Mouse (Mus musculus): ENCODE measurements at regions not wholly inside any gene's neighbourhood (a gene's known extent, or its start where the extent isn't known, plus 50 kb on each side); places are given as distances from the start of the nearest gene placed in this dataset.

DNA sequence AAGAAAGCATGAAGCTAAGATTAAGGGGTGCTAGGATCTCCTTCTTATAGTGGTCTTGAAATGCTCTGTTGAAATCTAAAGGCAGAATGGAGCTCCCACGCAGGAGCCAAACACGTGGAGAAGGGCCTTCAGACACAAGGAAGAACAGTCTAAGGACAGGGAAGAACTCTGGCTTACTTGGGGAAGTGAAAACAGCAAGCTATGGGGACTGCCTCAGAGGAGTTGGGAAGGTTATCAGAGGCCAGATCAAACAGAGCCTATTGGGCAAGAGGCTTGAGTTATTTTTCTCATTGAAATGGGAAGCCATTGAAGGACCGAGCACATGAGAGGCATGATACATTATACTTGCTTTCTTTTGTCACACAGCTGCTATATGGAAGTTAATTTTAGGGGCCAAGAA is 181.9 kb downstream of the Gm826 start:
- TF ChIP-seq POLR2A (IDR thresholded peaks at IDR 0.05; ENCODE audit: insufficient read depth, low read depth, low read length) (no peak), CTCF (IDR thresholded peaks at IDR 0.05) (no peak)

Measured in heart, adult 2 months (tissue).